Mouse (Mus musculus) C2C12 (cell line): ENCODE data around the gene Mmd2.

Source experiments
- CTCF ChIP-seq: IDR thresholded peaks from one replicate; pipeline ENCODE4 v1.5.1; 2011; ENCODE audit not compliant: control insufficient read depth, insufficient read depth, insufficient read length
- MYOD1 ChIP-seq: IDR thresholded peaks from one replicate; pipeline ENCODE4 v1.6.1; 2011; ENCODE audit warnings: low read depth; ENCODE audit not compliant: control insufficient read depth, insufficient read length
- USF1 ChIP-seq: IDR thresholded peaks from one replicate; pipeline ENCODE4 v1.6.1; 2011; ENCODE audit warnings: low read depth, mild to moderate bottlenecking, control low read depth, moderate library complexity

- TF ChIP-seq CTCF (no peak), USF1 (no peak), MYOD1 (no peak)
Measured at GRCm38 (mm10) chr5:142648162-142648561, 39.6 kb upstream of the Mmd2 start.
